Mouse (Mus musculus) ES-CJ7 (cell line): ENCODE results near the gene Gm26920.

Experiments
- DNase-seq: peaks from one replicate; pipeline ENCODE4 v3.0.0; 2011; ENCODE audit warnings: low read depth, low spot score

The Gm26920 gene

GRCm38 (mm10) chr7:30060341-30060740 is 29.9 kb downstream of the Gm26920 start:
- no peak for DNase-seq

GRCm38 (mm10) chr7:30053591-30053990 is 36.6 kb downstream of the Gm26920 start:
- no peak for DNase-seq

- DNase-seq, result peak; percentile 89
Observed at GRCm38 (mm10) chr7:30050882-30051548, 39.2 kb downstream of the Gm26920 start, which contains the start of gene Zfp14. TSS of gene Zfp14 (minus strand) at chr7:30051380.

- no peak for DNase-seq
Observed at GRCm38 (mm10) chr7:30048126-30048525, 42.1 kb downstream of the Gm26920 start.

- no peak for DNase-seq
Observed at GRCm38 (mm10) chr7:30044354-30044753, 45.9 kb downstream of the Gm26920 start.

- DNase-seq, result peak; percentile 70
Observed at GRCm38 (mm10) chr7:30034331-30034730, 55.9 kb downstream of the Gm26920 start.

- peak; percentile 85 for DNase-seq
Observed at GRCm38 (mm10) chr7:30031379-30031778, 58.8 kb downstream of the Gm26920 start.

- no peak for DNase-seq
Observed at GRCm38 (mm10) chr7:30030677-30031076, 59.5 kb downstream of the Gm26920 start.

- no peak for DNase-seq
Observed at GRCm38 (mm10) chr7:30028572-30028971, 61.6 kb downstream of the Gm26920 start.

- DNase-seq, result no peak
Observed at GRCm38 (mm10) chr7:30027331-30027730, 62.9 kb downstream of the Gm26920 start.

GRCm38 (mm10) chr7:30025358-30025757 is 64.9 kb downstream of the Gm26920 start:
- no peak for DNase-seq

GRCm38 (mm10) chr7:30023800-30024199 is 66.4 kb downstream of the Gm26920 start:
- DNase-seq, result no peak

- DNase-seq, result no peak
Observed at GRCm38 (mm10) chr7:30023324-30023723, 66.9 kb downstream of the Gm26920 start.

GRCm38 (mm10) chr7:30019543-30019942 is 70.7 kb downstream of the Gm26920 start:
- DNase-seq, result no peak

- DNase-seq, result no peak
Observed at GRCm38 (mm10) chr7:30017226-30017625, 73.0 kb downstream of the Gm26920 start.

GRCm38 (mm10) chr7:30012956-30013363 is 77.2 kb downstream of the Gm26920 start:
- DNase-seq, result peak; percentile 68

GRCm38 (mm10) chr7:30010551-30011195 is 79.5 kb downstream of the Gm26920 start:
- no peak for DNase-seq

GRCm38 (mm10) chr7:30009321-30010085 is 80.7 kb downstream of the Gm26920 start:
- no peak for DNase-seq

- DNase-seq, result no peak
Observed at GRCm38 (mm10) chr7:30008020-30008690, 82.1 kb downstream of the Gm26920 start.

GRCm38 (mm10) chr7:30007601-30008000 is 82.6 kb downstream of the Gm26920 start:
- DNase-seq, result no peak
